Mouse (Mus musculus): ENCODE results near the gene Gm28051.

DNA sequence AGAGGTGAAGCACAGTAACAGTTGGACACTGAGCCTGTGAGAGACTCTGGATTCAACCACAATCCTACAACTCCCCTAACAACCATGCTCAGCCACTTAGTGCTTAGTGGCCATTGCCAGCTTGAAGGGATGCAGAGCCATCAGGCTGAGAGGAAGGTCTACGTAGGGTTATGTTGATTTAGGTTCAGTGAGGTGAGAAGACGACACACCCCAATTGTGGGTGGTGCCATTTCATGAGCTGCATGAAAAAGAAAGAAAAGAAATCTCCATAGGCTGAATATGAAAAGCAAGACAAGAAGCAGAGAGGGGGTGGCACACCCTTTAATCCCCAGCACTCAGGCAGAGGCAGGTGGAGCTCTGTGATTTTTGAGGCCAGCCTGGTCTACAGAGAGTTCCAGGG lies 43.4 kb downstream of the Gm28051 start:
- TF ChIP-seq CTCF (IDR thresholded peaks at IDR 0.05; ENCODE audit: control insufficient read depth, insufficient read depth, insufficient read length), result no peak
- no peak for TF ChIP-seq MYOD1 (IDR thresholded peaks at IDR 0.05; ENCODE audit: control insufficient read depth, insufficient read length, low read depth)
- no peak for TF ChIP-seq MAX (IDR thresholded peaks at IDR 0.05)

All from C2C12 (cell line).